Mouse (Mus musculus): ENCODE measurements around the gene Sfxn5.

GRCm38 (mm10) chr6:85239044-85239489 lies 94.2 kb downstream of the Sfxn5 start:
- TF ChIP-seq EP300 (IDR thresholded peaks at IDR 0.05; ENCODE audit: low read depth) (no peak), CTCF (IDR thresholded peaks at IDR 0.05; ENCODE audit: low read depth) (peak; percentile 77)

All from heart, postnatal 0 days (tissue).